Mouse (Mus musculus): Measurements from ENCODE around the gene Tbc1d13. TPM values are rescaled to one million over a fixed set of nuclear protein-coding genes. Genes with fewer than 3 reads are reported as not detected.

Gene Tbc1d13
- polyA plus RNA-seq, 1 experiment = 26.2 TPM

DNA sequence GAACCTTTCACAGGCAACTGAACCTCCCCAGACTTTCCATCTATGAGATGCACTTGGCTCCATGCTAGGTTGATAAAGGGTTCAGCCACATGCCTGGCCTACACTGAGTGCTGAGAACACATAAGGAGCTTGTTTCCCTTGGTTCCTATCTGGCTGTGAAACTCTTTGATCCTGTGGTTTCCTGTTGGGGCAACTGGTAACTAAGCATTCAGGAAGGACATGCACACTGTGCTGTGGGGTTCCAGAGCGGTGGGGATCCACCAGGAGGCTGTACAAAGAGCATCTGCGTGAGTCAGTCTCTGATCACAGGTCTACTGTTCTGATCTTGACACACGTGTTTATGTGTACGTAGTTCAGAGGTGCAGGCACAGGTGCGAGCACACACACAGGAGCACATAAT is 21.0 kb upstream of the Tbc1d13 start:
- no peaks in the 10 kb centered on the region for H3K27me3 ChIP-seq (ENCODE audit: control insufficient read depth, insufficient read depth, low read length)
- peaks cover 3% of the 10 kb centered on the region for H3K36me3 ChIP-seq (ENCODE audit: control insufficient read depth, insufficient read depth, low read length)
- H3K27ac ChIP-seq (ENCODE audit: control insufficient read depth, insufficient read depth, low read depth, low read length) = no peak overlapping the region
- H3K4me1 ChIP-seq (ENCODE audit: control insufficient read depth, insufficient read depth, low read length) = no peaks in the 10 kb centered on the region
- TF ChIP-seq POLR2A (IDR thresholded peaks at IDR 0.05; ENCODE audit: control insufficient read depth, low read depth, low read length) (no peak), CTCF (IDR thresholded peaks at IDR 0.05; ENCODE audit: control insufficient read depth, insufficient read depth, insufficient replicate concordance, low read depth, low read length) (no peak)
- H3K4me3 ChIP-seq (ENCODE audit: control insufficient read depth, low read depth, low read length) = no peak overlapping the region

GRCm38 (mm10) chr2:30119641-30120051 is 13.9 kb upstream of the Tbc1d13 start:
- Histone ChIP-seq H3K27ac (ENCODE audit: control insufficient read depth, insufficient read depth, low read depth, low read length) (no peak overlapping the region), H3K4me3 (ENCODE audit: control insufficient read depth, low read depth, low read length) (no peak overlapping the region), H3K36me3 (ENCODE audit: control insufficient read depth, insufficient read depth, low read length) (no peaks in the 10 kb centered on the region; the same call in 1 of the 2 replicates), H3K27me3 (ENCODE audit: control insufficient read depth, insufficient read depth, low read length) (no peaks in the 10 kb centered on the region), H3K4me1 (ENCODE audit: control insufficient read depth, insufficient read depth, low read length) (peaks cover 7% of the 10 kb centered on the region; the same call in 1 of the 2 replicates)
- TF ChIP-seq CTCF (IDR thresholded peaks at IDR 0.05; ENCODE audit: control insufficient read depth, insufficient read depth, insufficient replicate concordance, low read depth, low read length) = no peak
- no peak for TF ChIP-seq POLR2A (IDR thresholded peaks at IDR 0.05; ENCODE audit: control insufficient read depth, low read depth, low read length)

DNA sequence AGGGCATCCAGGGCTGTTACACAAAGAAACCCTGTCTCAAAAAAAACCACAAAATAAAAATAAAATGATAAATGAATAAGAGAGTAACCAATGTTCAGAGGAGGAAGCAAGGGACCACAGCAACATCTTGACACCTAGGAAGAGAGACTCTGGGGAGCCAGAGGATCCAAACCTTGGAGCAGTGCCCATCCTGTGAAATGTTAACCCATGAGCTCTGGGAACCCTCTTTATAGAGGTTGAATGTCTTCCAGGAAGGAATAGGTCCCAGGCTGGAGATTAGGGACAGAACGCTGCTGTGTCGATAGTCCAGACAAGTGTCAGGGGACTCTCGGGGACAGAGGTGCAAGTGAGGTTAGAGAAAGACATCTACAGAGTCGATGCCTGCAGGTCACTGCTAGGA is 13.3 kb upstream of the Tbc1d13 start:
- Histone ChIP-seq H3K4me1 (ENCODE audit: control insufficient read depth, insufficient read depth, low read length) (peaks cover 9% of the 10 kb centered on the region; the same call in 1 of the 2 replicates), H3K36me3 (ENCODE audit: control insufficient read depth, insufficient read depth, low read length) (no peaks in the 10 kb centered on the region; the same call in 1 of the 2 replicates), H3K27me3 (ENCODE audit: control insufficient read depth, insufficient read depth, low read length) (no peaks in the 10 kb centered on the region), H3K27ac (ENCODE audit: control insufficient read depth, insufficient read depth, low read depth, low read length) (no peak overlapping the region), H3K4me3 (ENCODE audit: control insufficient read depth, low read depth, low read length) (no peak overlapping the region)
- no peak for TF ChIP-seq CTCF (IDR thresholded peaks at IDR 0.05; ENCODE audit: control insufficient read depth, insufficient read depth, insufficient replicate concordance, low read depth, low read length)
- no peak for TF ChIP-seq POLR2A (IDR thresholded peaks at IDR 0.05; ENCODE audit: control insufficient read depth, low read depth, low read length)

GRCm38 (mm10) chr2:30122766-30123165 is 10.8 kb upstream of the Tbc1d13 start:
- H3K27me3 ChIP-seq (ENCODE audit: control insufficient read depth, insufficient read depth, low read length) = no peaks in the 10 kb centered on the region
- TF ChIP-seq CTCF (IDR thresholded peaks at IDR 0.05; ENCODE audit: control insufficient read depth, insufficient read depth, insufficient replicate concordance, low read depth, low read length) (no peak), POLR2A (IDR thresholded peaks at IDR 0.05; ENCODE audit: control insufficient read depth, low read depth, low read length) (no peak)
- peaks cover 9% of the 10 kb centered on the region; the same call in 1 of the 2 replicates for H3K4me1 ChIP-seq (ENCODE audit: control insufficient read depth, insufficient read depth, low read length)
- no peaks in the 10 kb centered on the region; the same call in 1 of the 2 replicates for H3K36me3 ChIP-seq (ENCODE audit: control insufficient read depth, insufficient read depth, low read length)
- H3K27ac ChIP-seq (ENCODE audit: control insufficient read depth, insufficient read depth, low read depth, low read length) = no peak overlapping the region
- peak overlapping the region; percentile 95; the same call in 1 of the 2 replicates for H3K4me3 ChIP-seq (ENCODE audit: control insufficient read depth, low read depth, low read length)

- no peaks in the 10 kb centered on the region for H3K27me3 ChIP-seq (ENCODE audit: control insufficient read depth, insufficient read depth, low read length)
- TF ChIP-seq POLR2A (IDR thresholded peaks at IDR 0.05; ENCODE audit: control insufficient read depth, low read depth, low read length) = no peak
- H3K27ac ChIP-seq (ENCODE audit: control insufficient read depth, insufficient read depth, low read depth, low read length) = peak overlapping the region; percentile 84
- peak overlapping the region; percentile 95 for H3K4me3 ChIP-seq (ENCODE audit: control insufficient read depth, low read depth, low read length)
- no peaks in the 10 kb centered on the region; the same call in 1 of the 2 replicates for H3K36me3 ChIP-seq (ENCODE audit: control insufficient read depth, insufficient read depth, low read length)
- H3K4me1 ChIP-seq (ENCODE audit: control insufficient read depth, insufficient read depth, low read length) = peaks cover 9% of the 10 kb centered on the region; the same call in 1 of the 2 replicates
These were observed 9.6 kb upstream of the Tbc1d13 start for GRCm38 (mm10) chr2:30123729-30124471.

GRCm38 (mm10) chr2:30124472-30125274 is 8.9 kb upstream of the Tbc1d13 start, which contains the start of gene Zer1:
TSS of gene Zer1 (minus strand) at chr2:30124585.
- H3K27ac ChIP-seq (ENCODE audit: control insufficient read depth, insufficient read depth, low read depth, low read length) = peak within 1 kb of the TSS; percentile 96
- H3K4me1 ChIP-seq (ENCODE audit: control insufficient read depth, insufficient read depth, low read length) = peaks cover 9% of the 10 kb centered on the region; the same call in 1 of the 2 replicates
- H3K4me3 ChIP-seq (ENCODE audit: control insufficient read depth, low read depth, low read length) = peak within 1 kb of the TSS; percentile 95
- peak; percentile 63 for TF ChIP-seq POLR2A (IDR thresholded peaks at IDR 0.05; ENCODE audit: control insufficient read depth, low read depth, low read length)
- no peak for TF ChIP-seq CTCF (IDR thresholded peaks at IDR 0.05; ENCODE audit: control insufficient read depth, insufficient read depth, insufficient replicate concordance, low read depth, low read length)
- H3K36me3 ChIP-seq (ENCODE audit: control insufficient read depth, insufficient read depth, low read length) = no peaks in the 10 kb centered on the region; the same call in 1 of the 2 replicates
- H3K27me3 ChIP-seq (ENCODE audit: control insufficient read depth, insufficient read depth, low read length) = no peaks in the 10 kb centered on the region

- no peak for TF ChIP-seq POLR2A (IDR thresholded peaks at IDR 0.05; ENCODE audit: control insufficient read depth, low read depth, low read length)
- TF ChIP-seq CTCF (IDR thresholded peaks at IDR 0.05; ENCODE audit: control insufficient read depth, insufficient read depth, insufficient replicate concordance, low read depth, low read length) = no peak
- H3K36me3 ChIP-seq (ENCODE audit: control insufficient read depth, insufficient read depth, low read length) = no peaks in the 10 kb centered on the region
- H3K27ac ChIP-seq (ENCODE audit: control insufficient read depth, insufficient read depth, low read depth, low read length) = no peak overlapping the region
- no peak overlapping the region for H3K4me3 ChIP-seq (ENCODE audit: control insufficient read depth, low read depth, low read length)
- H3K4me1 ChIP-seq (ENCODE audit: control insufficient read depth, insufficient read depth, low read length) = peaks cover 10% of the 10 kb centered on the region
- H3K27me3 ChIP-seq (ENCODE audit: control insufficient read depth, insufficient read depth, low read length) = no peaks in the 10 kb centered on the region
These were observed 4.8 kb upstream of the Tbc1d13 start for GRCm38 (mm10) chr2:30128789-30129188.
